In the genomic region with DNA sequence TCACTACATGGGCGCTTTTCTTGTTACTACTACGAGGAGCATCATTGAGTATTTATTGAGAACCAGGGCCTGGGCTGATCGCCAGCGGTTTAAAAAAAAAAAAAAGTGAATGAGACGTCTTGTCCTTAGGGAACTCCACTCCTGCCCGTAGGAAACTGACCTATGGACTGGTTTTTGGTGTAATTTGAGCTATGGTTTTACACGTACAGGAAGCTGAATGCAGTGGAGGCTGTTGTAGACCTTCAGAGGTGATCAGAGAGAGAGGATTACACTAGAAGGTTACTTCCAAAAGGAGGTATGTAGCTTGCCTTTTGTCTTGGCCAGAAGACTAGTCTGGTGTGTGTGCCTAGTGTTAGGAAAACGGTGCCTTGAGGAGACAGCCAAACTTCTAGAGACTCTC, we compare ENCODE assay signal across 8 mouse cellular contexts. TPM values are rescaled to one million over a fixed set of nuclear protein-coding genes. Genes with fewer than 3 reads are reported as not detected.
A peak's percentile ranks its signal among the peaks of the same experiment; 100 is the strongest.
DNase-seq lines count a peak whose midpoint lies in the region; ATAC-seq lines count a peak whose summit lies in the region.

No protein-coding gene starts in this region.

- H3K4me1 ChIP-seq in heart, embryonic 13.5 days: peaks cover 50% of the 10 kb centered on the region
- peaks cover 31% of the 10 kb centered on the region for H3K4me1 ChIP-seq in midbrain, embryonic 13.5 days (replicated peaks)

- peak overlapping the region; percentile 93 for H3K9ac ChIP-seq in heart, embryonic 13.5 days
- H3K9ac ChIP-seq in midbrain, embryonic 13.5 days (replicated peaks): peak overlapping the region; percentile 86

- H3K4me3 ChIP-seq in heart, embryonic 13.5 days: peak overlapping the region; percentile 89
- H3K4me3 ChIP-seq in midbrain, embryonic 13.5 days (replicated peaks): peak overlapping the region; percentile 82

- under 1% methylated on average over 8 of the region's 8 CpGs for WGBS in heart, embryonic 13.5 days
- WGBS in midbrain, embryonic 13.5 days: 1% methylated on average over 8 of the region's 8 CpGs

- ATAC-seq in heart, embryonic 13.5 days (ENCODE audit: extremely low read depth, insufficient number of reproducible peaks, low FRiP score, low TSS enrichment): no peak
- no peak for ATAC-seq in midbrain, embryonic 13.5 days
- ATAC-seq in granulocyte monocyte progenitor cell, adult 5-6 weeks (replicated peaks; ENCODE audit: poor library complexity, severe bottlenecking): no peak

- DNase-seq in layer of hippocampus, adult 11-12 months (ENCODE audit: low spot score): peak; percentile 49
- no peak for DNase-seq in layer of hippocampus, adult 9-10 months (ENCODE audit: low spot score)
- DNase-seq in brain, adult 2 months (ENCODE audit: low read depth, low spot score): peak; percentile 36
- peak; percentile 64 for DNase-seq in kidney, postnatal 14 days
- DNase-seq in frontal cortex, postnatal 25 days (ENCODE audit: low spot score in 2 of 2): no peak

- H3K9me3 ChIP-seq in heart, embryonic 13.5 days: no peaks in the 10 kb centered on the region
- no peaks in the 10 kb centered on the region for H3K9me3 ChIP-seq in midbrain, embryonic 13.5 days

- peak overlapping the region; percentile 79 for H3K4me2 ChIP-seq in heart, embryonic 13.5 days
- H3K4me2 ChIP-seq in midbrain, embryonic 13.5 days (replicated peaks): peak overlapping the region; percentile 66

- peaks cover under 1% of the 10 kb centered on the region for H3K36me3 ChIP-seq in heart, embryonic 13.5 days
- no peaks in the 10 kb centered on the region for H3K36me3 ChIP-seq in midbrain, embryonic 13.5 days

- H3K27me3 ChIP-seq in heart, embryonic 13.5 days (replicated peaks): no peaks in the 10 kb centered on the region
- H3K27me3 ChIP-seq in midbrain, embryonic 13.5 days: no peaks in the 10 kb centered on the region

- peak overlapping the region; percentile 88 for H3K27ac ChIP-seq in heart, embryonic 13.5 days (replicated peaks)
- no peak overlapping the region for H3K27ac ChIP-seq in midbrain, embryonic 13.5 days

RNA-seq across cellular contexts. Expression of a gene that starts 0.8 kb away (rescaled TPM):
- 233 and 270 TPM in 2 replicates for polyA plus RNA-seq in heart, embryonic 13.5 days (2015; fragmentation: Nextera tagmentation; extraction: Ambion mirVana)
- 124 and 126 TPM in 2 replicates for polyA plus RNA-seq in midbrain, embryonic 13.5 days (2015; fragmentation: Nextera tagmentation; extraction: Ambion mirVana)
- total RNA-seq in granulocyte monocyte progenitor cell, adult 5-6 weeks (2014; fragmentation: Nextera tagmentation): 89.1 and 89.4 TPM in 2 replicates
- total RNA-seq in granulocyte monocyte progenitor cell, adult 5-6 weeks (2017): 52.2 and 65.1 TPM in 2 replicates

RNA-seq across cellular contexts. Expression of a gene that starts 14.0 kb away (rescaled TPM):
- 50.1 and 51.8 TPM in 2 replicates for polyA plus RNA-seq in heart, embryonic 13.5 days (2015; fragmentation: Nextera tagmentation; extraction: Ambion mirVana)
- 30.5 and 31.7 TPM in 2 replicates for polyA plus RNA-seq in midbrain, embryonic 13.5 days (2015; fragmentation: Nextera tagmentation; extraction: Ambion mirVana)
- 505 and 572 TPM in 2 replicates for total RNA-seq in granulocyte monocyte progenitor cell, adult 5-6 weeks (2014; fragmentation: Nextera tagmentation)
- total RNA-seq in granulocyte monocyte progenitor cell, adult 5-6 weeks (2017): 503 and 505 TPM in 2 replicates

RNA-seq across cellular contexts. Expression of a gene that starts 56.8 kb away (rescaled TPM):
- polyA plus RNA-seq in heart, embryonic 13.5 days (2015; fragmentation: Nextera tagmentation; extraction: Ambion mirVana): 18.8 and 19.3 TPM in 2 replicates
- 50.2 and 50.7 TPM in 2 replicates for polyA plus RNA-seq in midbrain, embryonic 13.5 days (2015; fragmentation: Nextera tagmentation; extraction: Ambion mirVana)
- total RNA-seq in granulocyte monocyte progenitor cell, adult 5-6 weeks (2014; fragmentation: Nextera tagmentation): 21.1 and 21.8 TPM in 2 replicates
- total RNA-seq in granulocyte monocyte progenitor cell, adult 5-6 weeks (2017): 12.7 and 13.3 TPM in 2 replicates

Comparison
In these comparisons a context has a peak if more than half of its experiments do, and no peak if none do; other contexts are left out.
1. DNase-seq: peak in layer of hippocampus, adult 11-12 months (single experiment), brain, adult 2 months (single experiment) and kidney, postnatal 14 days (single experiment); none in layer of hippocampus, adult 9-10 months (single experiment) and frontal cortex, postnatal 25 days (0 of 2).